Mouse (Mus musculus) brain, embryonic 14.5 days (tissue): ENCODE measurements around the gene Cit.

ENCODE experiments used
- CTCF ChIP-seq: fragments of 200-500 bp; IDR thresholded peaks from 2 replicates; pipeline ENCODE4 v1.5.1; 2012; ENCODE audit warnings: inconsistent platforms, mild to moderate bottlenecking, moderate library complexity, borderline replicate concordance; ENCODE audit not compliant: insufficient read depth, insufficient read length; ENCODE audit errors: extremely low read depth
- POLR2A ChIP-seq: fragments of 200-500 bp; IDR thresholded peaks from 2 replicates; pipeline ENCODE4 v1.6.1; 2012; ENCODE audit warnings: mild to moderate bottlenecking, inconsistent platforms, borderline replicate concordance; ENCODE audit not compliant: poor library complexity, insufficient read depth, insufficient read length, severe bottlenecking; ENCODE audit errors: extremely low read depth

DNA sequence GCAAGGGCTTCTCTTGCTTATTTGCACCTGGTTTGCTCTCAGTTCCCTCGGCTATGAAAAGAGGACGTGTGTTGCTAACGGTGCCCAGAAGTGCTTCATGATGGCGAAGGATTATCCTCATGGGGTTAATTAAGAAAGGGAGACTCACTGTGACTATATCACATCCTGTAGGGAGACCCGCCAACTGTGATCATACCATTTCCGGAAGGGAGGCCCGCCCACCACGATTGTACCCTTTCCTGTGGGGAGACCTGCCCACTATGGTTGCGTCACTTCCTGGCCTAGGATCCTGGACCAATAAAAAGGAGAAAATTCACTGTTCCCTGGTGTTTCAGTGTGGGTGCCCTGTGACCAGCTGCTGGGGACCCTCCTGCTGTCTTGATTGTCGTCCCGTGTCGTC, 9.3 kb downstream of the Cit start:
- no peak for TF ChIP-seq CTCF
- TF ChIP-seq POLR2A, result no peak
